Mouse (Mus musculus) layer of hippocampus, postnatal 14 days (tissue): Measurements from ENCODE around the gene Fam83e. TPM values are rescaled to one million over a fixed set of nuclear protein-coding genes. Genes with fewer than 3 reads are reported as not detected.

Experiments used
- DNase-seq, 2 experiments: peaks; one replicate each; pipeline ENCODE4 v3.0.0; 2021 to 2022; ENCODE audit warnings: low spot score in 2 of 2, mixed read lengths in 1 of 2
- long read RNA-seq, 2 experiments: library from polyadenylated mRNA; stranded (forward); transcript quantifications; one replicate each; pipeline ENCODE4 v2.0.0; 2021
- total RNA-seq, 2 experiments: library from RNA; stranded (reverse); gene quantifications; 2 replicates each; pipeline ENCODE4 v1.2.3; 2021

The Fam83e gene
- total RNA-seq, result under 1 TPM; 0.48 to 0.60 TPM
- long read RNA-seq, experiment 1, result 0 reads
- long read RNA-seq, experiment 2, result 0 reads

DNA sequence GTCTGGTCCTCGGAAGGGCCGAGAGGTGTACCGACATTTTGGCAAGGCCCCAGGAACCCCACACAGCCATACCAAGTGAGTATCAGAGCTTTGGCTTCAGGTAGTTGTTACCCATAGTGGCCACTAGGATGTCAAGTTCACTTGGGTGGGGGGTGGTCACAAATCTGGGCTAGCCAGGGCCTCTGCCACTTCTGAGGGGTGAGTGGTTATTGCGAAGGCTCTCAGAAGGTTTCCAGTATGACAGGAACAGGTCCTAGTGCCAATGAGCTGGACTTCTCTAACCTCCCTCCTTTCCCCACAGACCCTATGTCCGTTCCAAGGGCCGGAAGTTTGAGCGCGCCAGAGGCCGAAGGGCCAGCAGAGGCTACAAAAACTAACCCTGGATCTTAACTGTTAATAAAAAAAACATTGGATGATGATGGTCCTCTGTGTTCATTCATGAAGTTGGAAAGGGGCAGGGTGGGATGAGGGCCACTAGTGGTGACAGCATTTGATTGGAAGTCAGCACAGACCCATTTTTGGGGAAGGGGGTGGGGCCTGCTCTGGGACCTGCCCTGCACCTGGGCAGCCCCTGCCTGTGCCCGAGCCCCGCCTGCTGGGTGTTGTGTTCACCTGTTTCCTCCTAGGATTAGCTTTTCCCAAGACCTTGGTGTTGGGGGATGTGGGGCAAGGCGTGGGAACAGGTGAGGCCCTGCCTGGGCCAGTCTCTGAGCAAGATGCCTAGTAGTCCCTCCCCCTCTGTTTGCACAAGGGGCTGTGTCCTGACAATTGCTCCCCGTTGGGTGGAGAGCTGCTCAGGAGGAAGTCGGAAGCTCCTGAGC lies at the start of gene Fam83e:
Gene Fam83e, plus strand, starts transcription at position 800 of the 821 bp plus-strand sequence.
- no peak for DNase-seq

DNA sequence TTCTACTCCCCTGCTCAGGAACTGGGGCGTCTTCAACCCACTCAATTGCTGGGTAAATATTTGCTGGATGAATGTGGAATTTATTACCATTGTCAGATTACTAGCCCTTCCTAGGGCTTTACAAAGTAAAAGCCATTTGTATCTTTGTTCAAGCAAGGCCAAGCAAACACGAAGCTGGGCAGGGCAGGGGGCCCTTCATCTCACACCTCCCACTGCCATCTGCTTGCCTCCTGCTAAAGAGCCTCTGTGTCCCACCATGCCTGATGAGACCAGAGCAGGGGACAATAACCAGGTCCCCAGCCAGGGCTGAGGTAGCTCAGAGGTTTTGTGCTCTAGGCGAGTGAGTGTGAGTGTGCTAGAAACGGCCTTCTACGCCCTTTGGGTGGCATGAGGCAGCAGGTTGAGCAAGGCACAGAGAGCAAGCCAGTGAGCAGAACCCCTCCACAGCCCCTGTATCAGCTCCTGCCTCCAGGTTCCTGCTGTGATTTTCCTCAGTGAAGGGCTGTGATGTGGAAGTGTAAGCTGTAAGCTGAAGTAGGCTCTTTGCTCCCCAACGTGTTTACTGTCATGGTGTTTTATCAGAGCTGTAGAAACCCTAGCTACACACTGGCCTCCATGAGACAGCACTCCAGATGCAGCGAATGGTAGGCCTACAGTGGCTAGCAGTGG lies 43.3 kb upstream of the Fam83e start:
- no peak for DNase-seq

DNA sequence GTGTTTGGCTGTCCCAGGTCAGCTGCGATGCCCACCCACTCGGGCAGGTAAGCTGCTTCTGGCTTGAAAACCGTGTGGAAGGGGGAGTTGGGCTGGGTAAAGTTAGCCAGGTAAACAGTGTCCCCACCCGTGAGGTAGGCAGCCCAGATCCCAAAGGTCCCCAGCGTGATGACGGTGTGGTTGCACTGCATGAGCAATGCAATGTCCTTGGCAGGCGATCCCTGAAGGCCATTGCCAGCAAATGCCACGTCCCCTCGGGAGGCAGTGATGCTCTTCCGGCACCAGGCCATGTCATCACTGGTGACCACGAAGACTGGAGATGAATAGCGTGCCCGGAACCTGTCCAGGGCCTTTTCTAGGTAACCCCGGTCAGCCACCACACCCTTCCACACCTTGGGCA lies 42.5 kb upstream of the Fam83e start:
- DNase-seq, result no peak

DNA sequence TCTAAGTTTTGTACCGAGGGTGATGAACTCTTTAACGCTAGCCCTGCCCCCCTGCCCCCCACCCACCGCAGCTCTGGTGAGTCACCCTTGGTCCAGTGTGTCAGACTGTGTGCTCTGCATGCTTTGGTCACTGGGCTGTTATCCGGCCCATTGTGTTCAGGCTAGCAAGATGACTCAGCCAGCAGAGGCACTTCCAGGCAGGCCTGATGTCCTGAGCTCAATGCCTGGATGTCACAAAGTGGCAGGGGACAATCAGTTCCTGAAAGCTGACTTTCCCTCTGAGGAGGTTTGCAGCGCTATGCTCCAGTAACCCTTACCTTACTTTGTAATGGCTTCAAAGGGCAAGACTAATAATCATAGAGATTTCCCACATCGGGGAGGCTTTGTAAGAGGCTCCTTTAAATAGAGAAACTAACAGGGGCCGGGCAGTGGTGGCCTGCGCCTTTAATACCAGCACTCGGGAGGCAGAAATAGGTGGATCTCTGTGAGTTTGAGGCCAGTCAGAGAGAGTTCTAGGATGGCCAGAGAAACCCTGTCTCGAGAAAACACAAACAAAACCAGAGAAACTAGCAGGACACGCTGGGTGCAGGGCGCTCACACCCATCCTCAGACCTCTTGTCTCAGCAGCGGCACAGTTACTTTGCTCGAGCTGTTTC lies 40.9 kb upstream of the Fam83e start:
- DNase-seq, result no peak

DNA sequence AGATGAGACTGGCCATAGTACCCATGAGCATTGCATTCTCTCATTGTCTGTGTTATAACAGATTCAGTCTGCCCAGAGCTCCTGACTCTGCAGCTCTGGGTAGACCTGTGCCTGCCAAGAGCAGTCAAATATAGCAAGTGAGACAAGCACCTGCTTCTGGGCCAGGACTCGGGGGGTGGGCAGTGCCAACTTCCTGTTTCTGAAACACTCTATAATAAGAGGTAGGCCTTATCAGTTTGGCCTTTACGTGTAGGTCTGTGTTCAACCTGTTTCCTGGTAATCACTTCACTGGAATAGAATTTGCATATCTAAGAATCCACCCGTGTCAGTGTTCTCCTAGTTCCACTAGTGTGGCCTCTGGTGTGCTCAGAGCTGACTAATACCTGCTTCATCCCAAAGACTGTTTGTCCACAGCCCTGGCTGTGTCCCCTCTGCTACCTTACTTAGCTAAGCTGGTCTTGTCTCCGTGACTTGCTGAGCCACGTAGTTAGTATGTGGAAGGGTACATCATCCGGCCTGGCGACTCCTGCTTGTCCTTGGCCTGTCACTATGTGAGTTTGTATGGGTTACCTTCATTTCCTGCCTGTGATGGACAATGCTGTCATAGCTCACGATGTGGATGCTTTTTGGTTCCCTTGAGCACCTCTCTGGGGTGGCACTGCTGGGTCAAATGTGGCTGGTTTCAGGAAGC lies 39.8 kb upstream of the Fam83e start:
- no peak for DNase-seq

DNA sequence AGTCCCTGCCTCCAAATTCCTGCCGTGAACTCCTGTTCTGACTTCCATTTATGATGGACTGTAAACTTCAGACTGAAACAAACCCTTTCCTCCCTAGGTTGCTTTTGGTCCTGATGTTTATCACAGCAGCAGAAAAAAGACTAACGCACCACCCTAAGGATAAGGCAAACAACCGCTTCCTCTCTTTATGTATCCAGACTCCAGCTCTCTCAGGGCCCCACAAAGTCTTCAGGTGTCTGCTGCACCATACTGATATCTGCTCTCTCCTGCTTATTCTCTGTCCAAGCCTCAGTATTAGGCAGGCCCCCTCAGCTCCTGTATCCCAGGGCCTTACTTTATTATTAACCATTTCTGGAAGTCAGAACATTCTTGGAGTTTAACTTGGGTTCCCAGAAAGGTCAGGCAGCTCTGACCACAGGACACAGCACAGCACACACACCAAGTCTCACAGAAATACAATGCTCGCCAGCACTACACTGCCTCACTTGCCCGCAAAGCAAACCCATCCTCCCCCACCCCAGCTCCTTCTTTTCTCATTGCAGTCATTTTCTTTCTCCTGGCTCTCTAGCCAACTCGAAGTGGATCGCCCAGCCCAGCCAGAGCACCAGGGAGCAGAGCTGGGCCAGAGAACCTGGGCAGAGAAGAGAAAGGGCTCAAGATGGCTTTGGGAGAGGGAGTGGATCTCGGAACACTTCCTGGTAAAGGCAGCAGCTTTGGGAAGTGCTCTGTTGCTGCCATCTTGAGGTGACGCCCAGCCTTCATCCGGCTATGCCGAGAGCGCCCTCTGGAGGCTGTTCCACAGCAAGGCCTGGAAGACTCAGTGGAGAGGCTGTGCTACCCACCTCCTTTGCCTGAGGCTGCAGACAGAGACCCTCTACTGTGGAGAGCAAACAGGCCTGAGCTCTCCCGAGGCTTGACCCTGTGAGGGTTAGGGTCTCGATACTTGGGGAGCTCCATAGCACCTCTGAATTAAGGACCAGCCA lies 38.6 kb upstream of the Fam83e start:
- DNase-seq, result peak; percentile 89 to 92

DNA sequence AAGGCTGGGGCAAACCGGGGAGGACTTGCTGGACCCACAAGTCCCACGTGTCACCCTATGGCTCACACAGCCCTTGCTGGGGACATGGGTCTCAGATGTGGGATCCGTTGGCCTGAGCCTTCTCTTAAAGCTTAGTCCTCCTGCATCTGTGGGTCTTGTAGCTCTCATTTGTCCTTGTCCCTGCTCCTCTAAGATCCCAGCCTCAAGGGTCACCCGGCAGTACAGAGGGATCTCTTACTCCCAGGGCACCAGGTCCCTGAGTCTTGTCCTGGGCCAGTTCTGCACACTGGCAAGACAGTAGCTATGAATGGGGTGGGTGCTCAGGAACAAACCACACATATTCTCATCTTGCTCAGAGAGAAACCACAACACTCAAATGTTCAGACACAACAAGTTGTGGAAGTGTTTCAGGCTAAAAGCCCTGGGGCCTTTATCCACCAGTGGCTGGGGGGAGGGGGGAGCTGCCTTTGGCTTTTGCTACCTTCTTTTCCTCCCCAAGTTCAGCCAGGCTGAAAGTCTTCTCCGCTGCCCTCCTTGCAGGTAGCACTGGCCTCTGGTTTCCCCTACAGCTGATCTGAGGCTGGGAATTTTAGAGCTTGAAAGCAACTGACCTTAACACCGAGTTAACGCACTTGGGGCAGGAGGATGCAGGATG lies 37.5 kb upstream of the Fam83e start, which contains the start of gene Ntn5:
Gene Ntn5, plus strand, starts transcription at position 627 of the 655 bp plus-strand sequence.
- no peak for DNase-seq

DNA sequence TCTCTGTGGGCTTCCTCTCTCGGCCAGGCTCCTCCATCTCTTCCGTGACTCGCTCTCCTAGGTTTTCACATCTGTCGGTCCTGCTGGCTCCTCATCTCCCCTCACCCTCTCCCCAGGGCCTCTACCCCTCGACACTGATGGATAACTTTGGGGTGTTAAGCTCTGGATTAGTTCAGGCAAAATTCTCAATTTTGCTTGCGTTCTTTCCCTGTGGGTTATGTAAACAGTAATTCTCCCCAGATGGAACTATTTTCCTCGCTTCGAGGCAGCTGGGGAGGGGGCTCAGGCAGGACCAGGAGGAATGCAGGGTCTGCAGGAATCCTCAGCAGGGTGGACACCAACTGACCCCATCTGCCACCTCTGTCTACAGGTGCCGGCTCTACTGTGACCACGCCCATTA lies 35.2 kb upstream of the Fam83e start:
- DNase-seq, result no peak

DNA sequence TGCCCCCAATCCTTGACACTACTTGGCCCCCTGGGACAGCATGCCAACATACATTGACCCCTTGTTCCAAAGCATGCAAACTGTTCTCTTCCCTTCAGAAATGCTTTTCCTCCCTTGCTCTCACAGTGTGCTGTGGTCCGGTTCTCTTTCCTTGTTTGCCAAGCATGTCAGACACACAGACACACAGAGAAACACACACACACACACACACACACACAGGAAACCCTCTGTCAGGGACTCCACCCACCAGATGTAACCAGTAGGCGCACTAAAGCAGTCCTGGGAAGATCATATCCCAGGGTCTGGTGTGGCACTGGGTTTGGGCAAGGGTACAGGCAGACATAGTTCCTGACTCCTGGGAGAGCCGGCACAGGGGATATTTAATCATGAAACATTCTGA lies 34.2 kb upstream of the Fam83e start:
- DNase-seq, result no peak

DNA sequence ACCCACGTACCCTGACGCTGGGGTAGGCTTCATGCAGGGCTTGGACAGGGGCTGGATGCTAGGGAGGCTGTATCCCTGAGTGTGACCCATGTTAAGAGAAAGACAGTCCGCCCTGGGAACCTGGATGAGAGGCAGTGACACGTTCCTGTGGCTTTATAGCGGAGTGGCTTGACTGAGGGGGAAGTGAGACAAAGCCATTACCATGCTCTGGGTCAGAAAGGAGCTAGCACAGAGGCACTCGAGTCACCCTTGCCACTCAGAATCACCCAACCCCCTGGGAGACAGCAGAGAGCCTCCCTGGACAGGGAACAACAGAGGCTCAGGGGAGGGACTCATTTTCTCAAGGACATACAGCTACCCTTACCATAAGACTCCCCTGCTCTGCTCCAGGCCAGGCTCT lies 31.9 kb upstream of the Fam83e start:
- no peak for DNase-seq

DNA sequence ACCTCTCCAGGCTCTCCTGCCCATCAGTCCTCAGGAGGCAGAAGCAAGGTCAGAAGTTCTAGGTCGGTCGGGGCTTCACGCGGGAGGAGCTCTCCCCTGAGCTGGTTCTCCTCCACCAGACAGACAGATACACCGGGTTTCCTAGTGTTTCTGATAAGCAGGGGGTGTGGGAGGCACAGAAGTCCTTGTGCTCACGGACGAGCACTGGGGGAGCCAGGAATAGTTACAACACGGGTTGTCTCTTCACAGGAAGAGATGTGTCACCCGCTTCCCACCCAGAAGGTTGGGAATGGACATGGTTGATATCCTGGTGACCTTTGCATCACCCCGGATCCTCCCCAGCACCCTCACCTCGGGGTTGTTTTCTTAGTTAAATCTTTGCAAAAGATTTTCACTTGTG lies 31.2 kb upstream of the Fam83e start:
- no peak for DNase-seq

DNA sequence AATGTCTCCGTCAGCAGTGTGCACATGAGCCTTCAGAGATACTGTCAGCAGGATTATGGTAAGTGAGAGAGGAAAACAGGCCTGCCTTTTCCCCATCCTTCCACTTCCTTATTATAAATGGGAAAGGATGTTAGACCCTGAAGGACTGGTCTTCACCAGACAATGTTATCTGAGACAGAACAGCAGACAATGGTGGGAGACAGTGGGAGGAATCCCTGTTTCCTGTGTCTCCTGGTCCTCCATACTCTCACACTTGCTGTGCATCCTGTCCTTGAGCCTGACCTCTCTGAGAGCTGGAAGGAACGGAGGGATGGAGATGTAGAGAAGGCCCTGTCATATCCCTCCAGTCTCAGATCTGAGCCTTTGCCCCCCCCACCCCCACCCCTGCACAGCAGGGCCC lies 28.6 kb upstream of the Fam83e start:
- no peak for DNase-seq

DNA sequence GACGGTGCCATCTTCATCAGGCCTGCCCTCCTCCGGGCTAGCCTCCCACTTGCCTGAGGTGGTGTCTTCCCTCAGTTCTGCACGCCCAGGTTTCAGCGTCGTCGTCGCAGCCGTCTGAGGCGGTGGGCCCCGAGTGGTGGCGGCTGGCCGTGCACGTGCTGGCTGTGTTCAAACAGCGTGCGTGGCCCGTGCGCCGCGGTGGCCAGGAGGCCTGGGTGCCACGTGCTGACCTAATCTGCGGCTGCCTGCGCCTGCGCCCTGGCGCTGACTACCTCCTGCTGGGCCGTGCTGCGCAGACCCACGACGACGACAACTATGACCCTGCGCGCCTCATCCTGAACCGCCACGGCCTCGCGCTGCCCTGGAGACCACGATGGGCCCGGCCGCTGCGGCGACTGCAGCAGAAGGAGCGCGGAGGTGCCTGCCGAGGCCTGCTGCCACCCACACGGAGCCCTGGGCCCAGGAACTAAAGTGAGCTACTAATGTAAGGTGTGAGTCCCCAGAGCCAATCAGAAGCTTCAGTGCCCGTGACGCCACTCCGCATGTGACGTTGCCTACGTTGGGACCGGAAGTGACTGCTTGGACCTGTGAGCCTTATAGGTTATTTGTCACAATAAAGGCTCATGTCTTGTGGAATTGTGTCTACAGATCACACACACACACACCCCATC lies 27.0 kb upstream of the Fam83e start, which contains the start of gene Sec1:
Gene Sec1, minus strand, starts transcription at position 482 of the 671 bp plus-strand sequence.
- no peak for DNase-seq

DNA sequence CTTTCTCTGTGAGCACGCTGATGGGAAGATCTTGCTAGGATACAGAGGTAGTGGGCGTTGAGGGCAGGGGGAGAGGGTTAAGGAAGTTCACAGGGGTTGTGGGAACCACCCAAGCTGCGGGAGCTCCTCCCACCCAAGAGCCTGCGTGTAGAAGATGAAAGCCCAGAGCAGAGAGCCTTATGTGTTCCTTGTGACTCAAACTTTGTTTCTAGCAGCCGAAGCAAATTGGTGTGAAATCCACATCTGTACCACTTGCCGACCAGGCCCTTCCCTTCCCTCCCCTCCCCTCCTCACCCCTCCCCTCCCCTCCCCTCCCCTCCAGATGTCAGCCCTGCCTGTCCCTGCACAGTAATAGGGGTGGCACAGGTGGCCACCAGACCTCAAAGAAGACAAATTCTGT lies 25.9 kb upstream of the Fam83e start:
- DNase-seq, result no peak

DNA sequence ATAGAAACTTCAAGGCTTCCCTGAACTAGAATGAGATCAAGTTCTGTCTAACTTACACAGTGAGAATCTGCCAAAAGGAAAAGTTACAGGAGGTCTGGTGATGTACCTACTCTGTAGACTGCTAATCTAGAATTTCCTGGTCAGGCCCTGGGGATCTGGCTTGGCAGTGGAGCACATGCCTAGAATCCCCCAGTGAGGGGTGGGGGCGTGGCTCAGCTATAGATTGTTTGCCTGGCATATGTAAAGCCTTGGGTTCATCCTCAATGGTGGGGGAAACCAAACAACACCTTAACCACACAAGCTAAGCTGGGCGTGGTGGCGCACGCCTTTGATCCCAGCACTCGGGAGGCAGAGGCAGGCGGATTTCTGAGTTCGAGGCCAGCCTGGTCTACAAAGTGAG lies 23.1 kb upstream of the Fam83e start:
- DNase-seq, result no peak

DNA sequence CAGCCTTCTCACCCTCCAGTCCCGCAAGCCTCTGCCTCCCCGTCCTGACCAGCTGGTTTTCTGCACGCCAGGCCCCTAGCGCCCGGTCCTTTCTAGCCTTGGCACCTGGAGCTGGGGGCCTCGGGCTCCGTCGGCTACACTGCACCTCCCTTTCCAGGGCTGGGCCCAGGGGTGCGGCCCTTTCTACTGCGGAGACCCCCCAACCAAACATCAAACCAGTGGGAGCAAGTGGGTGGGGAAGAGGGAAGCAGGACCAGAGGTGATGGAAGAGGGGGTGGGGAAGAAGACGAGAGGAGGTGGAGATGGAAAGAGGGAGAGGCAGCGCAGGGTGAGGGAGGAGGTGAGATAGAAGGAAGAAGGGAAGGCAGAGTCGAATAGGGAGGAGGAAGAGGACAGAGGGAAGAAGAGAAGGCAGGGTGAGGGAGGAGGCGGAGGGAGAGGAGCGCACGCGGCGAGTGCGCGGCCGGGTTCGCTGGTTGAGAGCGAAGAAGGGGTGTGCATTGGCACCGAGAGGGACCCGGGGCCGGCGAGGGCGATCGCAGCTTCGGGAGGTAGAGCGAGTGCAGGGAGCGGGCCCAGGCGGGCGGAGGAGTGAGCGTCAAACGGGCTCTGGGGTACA lies 21.4 kb upstream of the Fam83e start, which contains the start of gene Car11:
Gene Car11, plus strand, starts transcription at position 321 of the 619 bp plus-strand sequence.
- peak; percentile 37 to 39 for DNase-seq

DNA sequence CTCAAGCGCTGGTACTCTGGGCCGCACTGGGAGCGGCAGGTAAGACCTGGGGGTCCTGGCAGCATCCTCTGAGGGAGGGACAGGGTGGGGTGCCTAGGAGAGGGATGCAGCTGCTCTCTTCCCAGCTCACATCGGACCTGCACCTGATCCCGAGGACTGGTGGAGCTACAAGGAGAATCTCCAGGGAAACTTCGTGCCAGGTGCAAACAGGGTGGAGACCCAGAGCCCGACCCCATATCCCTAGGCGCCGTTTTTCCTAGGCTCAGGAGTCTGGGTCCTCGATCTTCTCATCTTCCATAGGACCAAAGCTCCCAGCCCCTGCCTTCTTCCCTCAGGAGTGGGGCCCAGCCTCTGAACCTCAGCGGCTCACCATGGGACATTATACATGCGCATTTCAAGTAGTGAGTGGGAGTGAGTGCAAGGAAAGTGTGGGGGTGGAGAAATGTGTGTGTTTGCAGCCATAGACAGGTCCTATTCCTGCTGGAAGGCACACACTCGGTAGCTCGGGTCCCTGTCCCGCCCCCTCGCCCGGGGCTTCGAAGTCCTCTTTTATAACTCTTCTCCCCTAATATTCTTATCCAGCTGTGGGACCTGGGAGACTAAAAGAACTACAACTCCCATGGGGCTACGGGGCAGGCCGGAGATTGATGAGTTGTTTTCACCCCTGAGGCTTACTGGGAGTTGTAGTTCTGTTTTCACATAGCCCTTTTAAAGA lies 20.6 kb upstream of the Fam83e start:
- DNase-seq, result peak; percentile 78 to 91

DNA sequence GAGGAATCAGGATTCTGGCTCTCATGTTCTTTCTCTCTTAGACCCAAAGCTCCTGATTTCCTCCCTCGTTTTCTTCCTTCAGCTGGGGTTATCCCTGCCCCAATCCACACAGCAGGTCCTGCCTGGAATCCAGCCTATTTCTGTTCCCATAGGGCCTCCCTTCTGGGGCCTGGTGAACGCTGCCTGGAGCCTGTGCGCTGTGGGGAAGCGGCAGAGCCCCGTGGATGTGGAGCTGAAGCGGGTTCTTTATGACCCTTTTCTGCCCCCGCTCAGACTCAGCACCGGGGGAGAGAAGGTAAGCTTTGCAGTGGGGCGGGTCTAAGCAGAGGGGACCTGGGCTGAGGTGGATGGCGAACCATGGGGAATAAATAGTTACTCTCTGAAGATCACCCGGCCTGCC lies 19.9 kb upstream of the Fam83e start:
- peak in 1 of 2 experiments; percentile 66 for DNase-seq
